In genomic region chr2:109996411-109996810, GRCm38 (mm10) we compare ENCODE assay signal across 14 mouse cellular contexts. TPM values are rescaled to one million over a fixed set of nuclear protein-coding genes. Genes with fewer than 3 reads are reported as not detected.
DNase-seq lines count a peak whose midpoint lies in the region; ATAC-seq lines count a peak whose summit lies in the region.
"Had no signal": no experiment of that assay in that cellular context is flagged by ENCODE, and none has a peak within 500 bp of the region (broad histone marks: within the 10 kb centered on the region; RNA-seq: fewer than 3 reads in every experiment).

No protein-coding gene starts in this region.

- peak overlapping the region; percentile 38; the same call in 1 of the 2 replicates for H3K4me2 ChIP-seq in liver, embryonic 15.5 days
- H3K4me2 ChIP-seq in liver, embryonic 11.5 days: no peak overlapping the region
- peak overlapping the region; percentile 3; the same call in 1 of the 2 replicates for H3K4me2 ChIP-seq in heart, embryonic 15.5 days
- no peak overlapping the region for H3K4me2 ChIP-seq in midbrain, embryonic 16.5 days (ENCODE audit: low read length)
- H3K4me2 ChIP-seq: midbrain, embryonic 12.5 days; neural tube, embryonic 12.5 days; stomach, embryonic 15.5 days had no signal

- no peak for DNase-seq in liver, embryonic 11.5 days (ENCODE audit: low spot score)
- peak; percentile 92 for DNase-seq in fat pad, adult 2 months (ENCODE audit: extremely low read depth, low read depth, low spot score)
- peak; percentile 33 for DNase-seq in mesoderm, embryonic 11.5 days (ENCODE audit: low read depth, low spot score)
- DNase-seq in left cerebral cortex, adult 8-10 months (ENCODE audit: low spot score in 2 of 2): no peak
- DNase-seq: embryo, embryonic 11 days; lung, adult 2 months had no signal

- no peak overlapping the region for H3K27ac ChIP-seq in liver, embryonic 15.5 days (replicated peaks)
- H3K27ac ChIP-seq in liver, embryonic 11.5 days (ENCODE audit: low read depth, low read length): no peak overlapping the region
- H3K27ac ChIP-seq in heart, embryonic 15.5 days: peak overlapping the region; percentile 31
- no peak overlapping the region for H3K27ac ChIP-seq in midbrain, embryonic 16.5 days (ENCODE audit: low read length)
- H3K27ac ChIP-seq: hindbrain, embryonic 10.5 days; midbrain, embryonic 12.5 days; neural tube, embryonic 12.5 days; stomach, embryonic 15.5 days had no signal

- ATAC-seq in liver, embryonic 15.5 days (ENCODE audit: insufficient read depth): no peak
- no peak for ATAC-seq in liver, embryonic 11.5 days (replicated peaks; ENCODE audit: low FRiP score)
- ATAC-seq in heart, embryonic 15.5 days (replicated peaks; ENCODE audit: insufficient number of reproducible peaks, insufficient read depth, low FRiP score, low read depth): no peak
- no peak for ATAC-seq in midbrain, embryonic 16.5 days
- ATAC-seq: forebrain, embryonic 14.5 days had no signal

- H3K9me3 ChIP-seq in liver, embryonic 15.5 days (replicated peaks): no peaks in the 10 kb centered on the region
- H3K9me3 ChIP-seq in liver, embryonic 11.5 days (ENCODE audit: control insufficient read depth, low read length): no peaks in the 10 kb centered on the region
- H3K9me3 ChIP-seq in heart, embryonic 15.5 days (replicated peaks): no peaks in the 10 kb centered on the region
- H3K9me3 ChIP-seq in midbrain, embryonic 16.5 days (replicated peaks; ENCODE audit: control insufficient read depth, low read length, poor library complexity, severe bottlenecking): no peaks in the 10 kb centered on the region
- H3K9me3 ChIP-seq: hindbrain, embryonic 10.5 days; midbrain, embryonic 12.5 days; neural tube, embryonic 12.5 days; stomach, embryonic 15.5 days had no signal

- no peak overlapping the region for H3K9ac ChIP-seq in liver, embryonic 15.5 days
- H3K9ac ChIP-seq in liver, embryonic 11.5 days (ENCODE audit: low read depth, low read length): no peak overlapping the region
- no peak overlapping the region for H3K9ac ChIP-seq in heart, embryonic 15.5 days
- no peak overlapping the region for H3K9ac ChIP-seq in midbrain, embryonic 16.5 days (ENCODE audit: low read depth, low read length)
- H3K9ac ChIP-seq: midbrain, embryonic 12.5 days; neural tube, embryonic 12.5 days; stomach, embryonic 15.5 days had no signal

- WGBS in liver, embryonic 15.5 days (ENCODE audit: insufficient replicate concordance): 46% methylated on average over 12 of the region's 12 CpGs
- WGBS in liver, embryonic 11.5 days: 79% methylated on average over 12 of the region's 12 CpGs
- WGBS in heart, embryonic 15.5 days: 27% methylated on average over 12 of the region's 12 CpGs
- 81% methylated on average over 12 of the region's 12 CpGs for WGBS in midbrain, embryonic 16.5 days

- peaks cover 39% of the 10 kb centered on the region for H3K4me1 ChIP-seq in liver, embryonic 15.5 days (replicated peaks)
- H3K4me1 ChIP-seq in liver, embryonic 11.5 days (replicated peaks; ENCODE audit: control insufficient read depth, insufficient read depth, low read length): peaks cover 27% of the 10 kb centered on the region
- H3K4me1 ChIP-seq in heart, embryonic 15.5 days (replicated peaks): peaks cover 22% of the 10 kb centered on the region
- no peaks in the 10 kb centered on the region for H3K4me1 ChIP-seq in midbrain, embryonic 16.5 days (ENCODE audit: control insufficient read depth, insufficient read depth, low read length)
- H3K4me1 ChIP-seq: stomach, embryonic 15.5 days had no signal

- 0 out of 2 replicates have a peak, but pooled peaks cover 3% of the 10 kb centered on the region for H3K36me3 ChIP-seq in liver, embryonic 15.5 days (replicated peaks)
- no peaks in the 10 kb centered on the region for H3K36me3 ChIP-seq in liver, embryonic 11.5 days (ENCODE audit: control insufficient read depth, insufficient read depth, low read length)
- H3K36me3 ChIP-seq in heart, embryonic 15.5 days: peaks cover 13% of the 10 kb centered on the region; the same call in 1 of the 2 replicates
- H3K36me3 ChIP-seq in midbrain, embryonic 16.5 days (ENCODE audit: control insufficient read depth, insufficient read depth, low read length): no peaks in the 10 kb centered on the region
- H3K36me3 ChIP-seq: neural tube, embryonic 12.5 days; stomach, embryonic 15.5 days had no signal

- H3K27me3 ChIP-seq in liver, embryonic 15.5 days: no peaks in the 10 kb centered on the region
- no peaks in the 10 kb centered on the region for H3K27me3 ChIP-seq in liver, embryonic 11.5 days (replicated peaks; ENCODE audit: control insufficient read depth, insufficient read depth, low read length)
- no peaks in the 10 kb centered on the region for H3K27me3 ChIP-seq in heart, embryonic 15.5 days
- H3K27me3 ChIP-seq in midbrain, embryonic 16.5 days (ENCODE audit: control insufficient read depth, insufficient read depth, low read depth, low read length): no peaks in the 10 kb centered on the region
- H3K27me3 ChIP-seq: midbrain, embryonic 12.5 days; neural tube, embryonic 12.5 days; stomach, embryonic 15.5 days had no signal

- no peak overlapping the region for H3K4me3 ChIP-seq in liver, embryonic 15.5 days (replicated peaks)
- no peak overlapping the region for H3K4me3 ChIP-seq in liver, embryonic 11.5 days (ENCODE audit: low read depth, low read length)
- no peak overlapping the region for H3K4me3 ChIP-seq in heart, embryonic 15.5 days
- H3K4me3 ChIP-seq in midbrain, embryonic 16.5 days (ENCODE audit: low read depth, low read length): no peak overlapping the region
- H3K4me3 ChIP-seq: hindbrain, embryonic 10.5 days; midbrain, embryonic 12.5 days; neural tube, embryonic 12.5 days; stomach, embryonic 15.5 days had no signal

RNA-seq across cellular contexts. Expression of gene Ccdc34, which starts 21.2 kb away (rescaled TPM):
- 16.7 and 19.4 TPM in 2 replicates for polyA plus RNA-seq in liver, embryonic 15.5 days (2015; fragmentation: Nextera tagmentation; extraction: Ambion mirVana)
- 34.4 and 42.5 TPM in 2 replicates for polyA plus RNA-seq in liver, embryonic 11.5 days (2014; fragmentation: Nextera tagmentation; extraction: Ambion mirVana)
- 24.6 and 29.8 TPM in 2 replicates for polyA plus RNA-seq in heart, embryonic 15.5 days (2015; fragmentation: Nextera tagmentation; extraction: Ambion mirVana)
- total RNA-seq in left cerebral cortex, adult 8-10 months (2022): 10 to 100 TPM; 12.3 to 14.8 (median 14.2) TPM
- polyA plus RNA-seq in midbrain, embryonic 16.5 days (2015; fragmentation: Nextera tagmentation; extraction: Ambion mirVana): 28.7 and 29.0 TPM in 2 replicates

Comparison
In these comparisons a context has a peak if more than half of its experiments do, and no peak if none do; other contexts are left out.
1. H3K4me2 ChIP-seq: peak in liver, embryonic 15.5 days (single experiment) and heart, embryonic 15.5 days (single experiment); none in liver, embryonic 11.5 days (single experiment) and midbrain, embryonic 16.5 days (single experiment).
2. DNase-seq: peak in fat pad, adult 2 months (single experiment) and mesoderm, embryonic 11.5 days (single experiment); none in liver, embryonic 11.5 days (single experiment) and left cerebral cortex, adult 8-10 months (0 of 2).